Mouse (Mus musculus): ENCODE data around the gene Lrrc49. TPM values are rescaled to one million over a fixed set of nuclear protein-coding genes. Genes with fewer than 3 reads are reported as not detected.
A peak's percentile ranks its signal among the peaks of the same experiment; 100 is the strongest.

Gene Lrrc49
- total RNA-seq, 4 experiments from 2014 or later: 1.7 to 3.3 (median 1.9) TPM

- no peak for DNase-seq (ENCODE audit: low spot score in 2 of 2)
Observed at GRCm38 (mm10) chr9:60600273-60600672, 87.7 kb downstream of the Lrrc49 start.

GRCm38 (mm10) chr9:60599489-60599888 is 88.5 kb downstream of the Lrrc49 start:
- DNase-seq (ENCODE audit: low spot score in 2 of 2): no peak

GRCm38 (mm10) chr9:60595406-60595805 is 92.6 kb downstream of the Lrrc49 start:
- no peak for DNase-seq (ENCODE audit: low spot score in 2 of 2)

GRCm38 (mm10) chr9:60592974-60593373 is 95.0 kb downstream of the Lrrc49 start:
- DNase-seq (ENCODE audit: low spot score in 2 of 2): no peak

- no peak for DNase-seq (ENCODE audit: low spot score in 2 of 2)
Observed at GRCm38 (mm10) chr9:60592363-60592762, 95.6 kb downstream of the Lrrc49 start.

GRCm38 (mm10) chr9:60590871-60591624 is 96.9 kb downstream of the Lrrc49 start:
- no peak for DNase-seq (ENCODE audit: low spot score in 2 of 2)

GRCm38 (mm10) chr9:60588914-60589313 is 99.0 kb downstream of the Lrrc49 start:
- no peak for DNase-seq (ENCODE audit: low spot score in 2 of 2)

- no peak for DNase-seq (ENCODE audit: low spot score in 2 of 2)
Observed at GRCm38 (mm10) chr9:60586920-60587319, 101.0 kb downstream of the Lrrc49 start.

GRCm38 (mm10) chr9:60585206-60585605 is 102.8 kb downstream of the Lrrc49 start:
- DNase-seq (ENCODE audit: low spot score in 2 of 2): no peak

- no peak for DNase-seq (ENCODE audit: low spot score in 2 of 2)
Observed at GRCm38 (mm10) chr9:60582553-60582952, 105.4 kb downstream of the Lrrc49 start.

GRCm38 (mm10) chr9:60573011-60573410 is 114.9 kb downstream of the Lrrc49 start:
- DNase-seq (ENCODE audit: low spot score in 2 of 2): no peak

GRCm38 (mm10) chr9:60571725-60572124 is 116.2 kb downstream of the Lrrc49 start:
- DNase-seq (ENCODE audit: low spot score in 2 of 2): no peak

- no peak for DNase-seq (ENCODE audit: low spot score in 2 of 2)
Observed at GRCm38 (mm10) chr9:60571041-60571440, 116.9 kb downstream of the Lrrc49 start.

- DNase-seq (ENCODE audit: low spot score in 2 of 2): no peak
Observed at GRCm38 (mm10) chr9:60569366-60569765, 118.6 kb downstream of the Lrrc49 start.

GRCm38 (mm10) chr9:60563809-60564208 is 124.1 kb downstream of the Lrrc49 start:
- no peak for DNase-seq (ENCODE audit: low spot score in 2 of 2)

- DNase-seq (ENCODE audit: low spot score in 2 of 2): no peak
Observed at GRCm38 (mm10) chr9:60562443-60563371, 125.3 kb downstream of the Lrrc49 start.

- DNase-seq (ENCODE audit: low spot score in 2 of 2): no peak
Observed at GRCm38 (mm10) chr9:60561641-60562289, 126.2 kb downstream of the Lrrc49 start.

- DNase-seq (ENCODE audit: low spot score in 2 of 2): no peak
Observed at GRCm38 (mm10) chr9:60558507-60558906, 129.5 kb downstream of the Lrrc49 start.

GRCm38 (mm10) chr9:60551238-60551637 is 136.7 kb downstream of the Lrrc49 start:
- no peak for DNase-seq (ENCODE audit: low spot score in 2 of 2)

GRCm38 (mm10) chr9:60548182-60548581 is 139.8 kb downstream of the Lrrc49 start:
- peak in 1 of 2 experiments; percentile 6 for DNase-seq (ENCODE audit: low spot score in 2 of 2)

- DNase-seq (ENCODE audit: low spot score in 2 of 2): no peak
Observed at GRCm38 (mm10) chr9:60546169-60546568, 141.8 kb downstream of the Lrrc49 start.

Measured in gastrocnemius, adult 8-10 months (tissue).